Mouse (Mus musculus): ENCODE results near the gene Trim7. TPM values are rescaled to one million over a fixed set of nuclear protein-coding genes. Genes with fewer than 3 reads are reported as not detected.
"Not testable (repeated sequence)": the region's sequence is repeated elsewhere in the genome, so short reads cannot be mapped to it uniquely, and the experiment has no call there.

The Trim7 gene
- total RNA-seq, 2 experiments from 2014 or later, result 48.2 to 49.7 TPM

DNA sequence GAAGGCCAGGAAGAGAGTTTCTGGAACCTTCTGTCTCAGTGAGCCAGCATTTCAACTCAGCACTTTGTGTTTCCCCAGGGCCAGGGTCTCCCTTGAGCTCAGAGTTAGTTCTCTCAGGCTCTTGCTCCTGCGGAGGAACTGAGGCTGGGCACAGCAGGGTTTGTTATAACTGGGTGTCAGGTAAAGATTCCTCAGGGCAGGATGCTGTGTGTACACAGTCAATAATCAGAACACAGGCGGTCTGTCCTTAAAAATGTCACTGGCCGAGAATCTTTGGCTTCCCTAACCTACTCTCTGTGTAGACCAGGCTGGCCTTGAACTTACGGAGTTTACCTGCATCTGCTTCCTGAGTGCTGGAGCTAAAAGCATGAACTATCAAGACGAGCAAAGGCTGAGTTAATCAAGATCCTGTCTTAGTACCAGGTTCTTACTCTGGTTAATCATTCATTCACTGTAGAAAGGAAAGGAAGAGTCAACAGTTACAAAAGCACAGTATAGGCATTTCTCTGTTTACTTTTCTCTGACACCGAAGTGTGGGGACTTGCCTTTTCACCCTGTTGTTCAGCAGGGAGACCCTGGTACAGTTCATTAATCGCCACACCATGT is 46.9 kb downstream of the Trim7 start:
- intact Hi-C loops (cut with DNase I), result loop anchor here (10.0 kb wide), 2 partner anchors 332 to 382 kb away; partner anchors contain the start of gene Zfp62
- DNase-seq, result no peak

DNA sequence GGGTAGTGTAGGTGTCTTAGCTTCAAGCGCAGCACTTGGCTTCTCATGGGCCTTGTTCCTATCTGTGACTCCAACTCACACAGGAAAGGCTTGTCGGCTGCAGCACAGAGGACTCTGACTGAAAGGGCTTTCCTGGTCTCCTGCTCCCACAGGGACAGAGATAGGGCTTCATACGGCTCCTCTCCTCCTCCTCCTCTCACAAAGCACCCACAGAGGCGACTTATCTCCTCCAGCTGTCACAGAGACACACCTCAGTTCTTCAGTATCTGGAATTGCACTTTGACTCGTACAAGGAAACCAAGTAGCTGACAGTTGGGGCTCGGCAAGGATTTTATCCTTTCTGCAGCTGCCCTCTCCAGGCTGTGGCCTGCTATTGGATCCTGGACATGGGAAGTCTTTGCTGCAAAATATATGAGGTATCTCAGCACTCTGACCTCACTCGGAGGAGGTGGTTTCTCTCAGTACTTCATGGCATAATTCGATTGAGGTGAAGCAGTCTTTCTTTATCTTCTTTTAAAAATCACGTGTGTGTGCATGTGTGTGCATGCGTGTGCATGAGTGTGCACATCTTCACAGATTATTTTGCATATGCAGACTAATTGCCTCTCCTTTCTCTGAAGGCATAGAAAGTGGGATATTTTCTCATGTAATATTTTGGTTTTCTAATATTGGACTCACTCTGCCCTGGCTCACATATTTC is 47.8 kb downstream of the Trim7 start:
- no peak for DNase-seq
- intact Hi-C loops (cut with DNase I), result loop anchor here (10.0 kb wide), 2 partner anchors 331 to 381 kb away; partner anchors contain the start of gene Zfp62

DNA sequence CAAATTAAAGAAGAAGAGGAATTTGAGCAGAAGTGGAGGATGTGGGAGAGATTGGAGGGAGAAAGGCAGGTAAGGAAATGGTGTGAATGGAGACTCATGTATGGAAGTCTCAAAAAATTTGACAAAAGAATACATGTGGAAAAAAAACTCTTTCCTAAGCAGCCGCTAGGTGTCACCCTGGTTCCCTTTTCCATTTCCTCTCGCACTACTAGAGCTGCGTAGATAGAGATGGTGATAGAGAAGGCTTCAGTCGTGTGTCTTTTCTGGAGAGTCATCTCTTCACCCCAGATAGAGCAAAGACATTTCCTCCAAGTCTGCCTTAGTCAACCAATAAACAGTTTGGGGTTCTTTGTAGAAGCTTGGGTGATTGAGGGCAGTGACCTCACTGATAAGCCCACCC is 48.5 kb downstream of the Trim7 start:
- no peak for DNase-seq
- intact Hi-C loops (cut with DNase I), result loop anchor here (10.0 kb wide), 2 partner anchors 330 to 380 kb away; partner anchors contain the start of gene Zfp62

DNA sequence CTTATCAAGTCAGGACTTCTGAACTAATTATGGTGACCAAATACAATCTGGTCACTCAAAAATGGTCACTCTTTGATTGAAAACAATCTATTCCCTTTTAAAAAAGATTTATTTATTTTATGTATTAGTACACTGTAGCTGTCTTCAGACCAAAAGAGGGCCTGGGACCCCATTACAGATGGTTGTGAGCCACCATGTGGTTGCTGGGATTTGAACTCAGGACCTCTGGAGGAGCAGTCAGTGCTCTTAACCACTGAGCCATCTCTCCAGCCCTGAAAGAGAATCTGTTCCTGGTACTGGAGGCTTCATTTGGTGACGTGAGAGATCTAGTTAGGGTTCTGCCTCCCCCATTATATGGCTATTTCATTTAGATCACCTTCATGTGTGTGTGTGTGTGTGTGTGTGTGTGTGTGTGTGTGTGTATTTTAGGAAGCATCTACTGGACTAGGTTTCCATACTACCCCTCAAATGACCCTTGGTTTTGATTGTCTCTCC is 49.5 kb downstream of the Trim7 start:
- not testable (repeated sequence) for DNase-seq
- intact Hi-C loops (cut with DNase I), result loop anchor here (1.0 to 10.0 kb wide), 3 partner anchors 228 to 379 kb away; partner anchors contain the start of gene Zfp62

DNA sequence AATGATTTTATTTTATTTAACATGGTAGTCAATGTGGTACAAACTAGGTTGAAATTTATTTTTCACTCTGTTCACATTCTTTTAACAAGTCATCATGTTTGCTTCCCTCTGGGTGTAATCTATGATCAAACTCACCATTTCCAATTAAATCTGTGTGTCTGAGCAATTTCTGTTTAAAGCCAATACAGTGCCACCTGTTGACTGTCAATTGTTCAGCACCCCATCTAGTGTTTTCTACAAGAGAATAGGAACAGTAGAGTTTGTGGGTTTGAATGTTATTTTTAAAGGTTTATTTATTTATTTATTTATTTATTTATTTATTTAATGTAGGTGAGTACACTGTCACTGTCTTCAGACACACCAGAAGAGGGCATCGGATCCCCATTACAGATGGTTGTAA is 50.7 kb downstream of the Trim7 start:
- intact Hi-C loops (cut with DNase I), result loop anchor here (10.0 kb wide), 2 partner anchors 328 to 378 kb away; partner anchors contain the start of gene Zfp62

DNA sequence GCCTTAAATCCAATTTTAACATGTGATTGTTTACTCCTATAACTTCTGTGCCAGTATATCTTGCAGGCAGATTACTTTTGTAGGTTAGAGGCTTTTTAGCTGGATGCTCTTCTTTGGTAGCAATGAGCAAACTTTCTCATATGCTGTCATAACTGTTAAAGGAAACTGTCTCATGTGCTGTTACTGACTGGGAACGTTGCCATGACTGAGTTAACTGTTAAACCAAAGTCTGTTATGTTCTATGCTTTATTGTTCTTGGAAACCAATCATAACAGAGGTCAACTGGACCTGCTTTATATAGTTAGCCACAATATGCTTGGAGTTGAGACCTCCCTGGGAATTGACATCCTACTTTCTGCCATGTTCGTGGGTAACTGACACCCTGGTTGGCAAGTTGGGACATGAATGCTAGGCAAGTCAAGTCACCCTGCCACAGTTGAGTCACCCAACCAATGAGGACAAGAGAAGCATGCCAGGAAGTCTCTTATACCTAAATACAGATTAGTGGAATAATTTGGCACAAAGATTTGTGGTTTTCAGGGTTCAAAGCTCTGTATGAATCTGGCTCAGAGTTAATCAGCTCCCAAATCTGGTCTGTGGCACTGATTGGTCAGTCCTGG is 73.0 kb downstream of the Trim7 start:
- intact Hi-C loops (cut with DNase I), result no loop called here
- no peak for DNase-seq

More for the DNA sequence above, 50.7 kb downstream of the Trim7 start:
- no peak for DNase-seq

DNA sequence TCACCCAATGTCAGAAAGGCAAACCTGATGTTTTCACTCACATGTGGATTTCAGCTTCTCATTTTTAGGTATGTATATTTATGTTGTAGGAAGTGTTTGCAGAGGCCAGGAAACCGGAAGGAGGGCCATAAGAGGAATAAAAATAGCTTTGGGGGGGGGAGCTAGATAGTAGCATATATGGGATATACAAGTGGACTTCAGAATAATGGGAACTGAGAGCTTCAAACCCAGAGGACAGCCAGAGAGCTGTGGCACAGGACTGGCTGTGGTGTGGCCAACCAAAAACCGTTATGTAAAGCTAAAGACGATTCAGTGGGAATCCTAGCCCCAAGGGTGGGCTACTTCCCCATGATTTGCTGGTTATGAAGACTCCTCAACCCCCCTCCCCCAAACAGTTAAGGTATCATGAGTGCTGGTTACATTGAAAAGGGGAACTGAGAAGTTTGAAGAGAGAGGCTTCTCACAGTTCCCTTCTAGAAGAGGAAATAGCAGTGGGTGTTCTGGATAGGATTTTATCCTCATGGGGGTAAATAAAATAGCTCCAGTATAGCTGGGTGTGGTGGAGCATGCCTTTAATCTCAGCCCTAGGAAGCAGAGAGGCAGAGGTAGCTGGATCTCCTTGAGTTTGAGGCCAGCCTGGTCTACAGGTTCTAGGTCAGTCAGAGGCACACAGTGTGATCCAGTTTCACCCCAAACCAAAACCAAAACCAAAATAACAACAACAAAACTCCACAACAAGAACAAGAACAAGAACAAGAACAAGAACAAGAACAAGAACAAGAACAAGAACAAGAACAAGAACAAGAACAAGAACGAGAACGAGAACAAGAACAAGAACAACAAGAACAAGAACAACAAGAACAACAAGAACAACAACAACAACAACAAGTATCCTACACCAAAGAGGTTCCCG is 75.0 kb downstream of the Trim7 start:
- intact Hi-C loops (cut with DNase I); DNase-seq: not testable (repeated sequence)

DNA sequence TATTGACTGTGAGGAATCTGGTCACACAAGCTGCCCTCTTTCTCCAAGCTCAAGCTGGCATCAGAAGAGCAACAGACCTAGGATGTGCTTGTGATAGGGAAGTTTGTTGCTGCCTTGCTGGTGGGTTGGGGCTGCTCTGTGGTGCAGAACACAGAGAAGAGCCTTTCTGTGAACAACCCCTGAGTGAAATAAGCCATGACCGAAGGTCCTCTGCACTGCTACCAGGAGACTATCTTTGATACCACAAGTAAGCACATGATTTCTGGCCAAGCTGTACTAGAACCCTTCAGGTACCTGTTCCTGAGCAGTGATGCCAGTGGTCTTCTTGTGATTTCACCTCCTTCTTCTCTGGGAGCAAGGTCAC is 75.6 kb downstream of the Trim7 start:
- DNase-seq; intact Hi-C loops (cut with DNase I): not testable (repeated sequence)

Other genes with a start within 250 kb of the Trim7 start
- 100 to 1,000 TPM; 299 to 361 TPM for gene Rack1, start 25.8 kb upstream of the Trim7 start, total RNA-seq (2021)
- 10 to 100 TPM; 17.2 to 22.6 TPM for gene Trim41, start 8.8 kb upstream of the Trim7 start, total RNA-seq (2021)
- gene Gm12184, start 515 bp downstream of the Trim7 start, total RNA-seq (2021), result under 1 TPM; 0.61 to 0.91 TPM
- gene Irgm1, start 45.5 kb downstream of the Trim7 start, total RNA-seq (2021), result 10 to 100 TPM in 1 of 2 experiments, 1 to 10 TPM in 1; 8.7 to 11.3 TPM
- gene Gm5431, start 76.1 kb downstream of the Trim7 start, total RNA-seq (2021), result under 1 TPM; 0.25 to 0.28 TPM
- under 1 TPM; 0.41 to 0.44 TPM for gene Psme2b, start 120.0 kb downstream of the Trim7 start, total RNA-seq (2021)
- gene Olfr56, start 152.7 kb downstream of the Trim7 start, total RNA-seq (2021), result not detected
- gene 9930111J21Rik1, start 153.3 kb downstream of the Trim7 start, total RNA-seq (2021), result 1 to 10 TPM; 1.2 TPM
- gene Gm12185, start 166.1 kb downstream of the Trim7 start, total RNA-seq (2021), result under 1 TPM; 0.26 to 0.27 TPM
- gene Tgtp1, start 168.0 kb downstream of the Trim7 start, total RNA-seq (2021), result 1 to 10 TPM in 1 of 2 experiments, under 1 TPM in 1; 0.33 to 1.2 TPM
- gene 9930111J21Rik2, start 225.1 kb downstream of the Trim7 start, total RNA-seq (2021), result 1 to 10 TPM; 1.6 to 1.7 TPM
- gene Tgtp2, start 238.1 kb downstream of the Trim7 start, total RNA-seq (2021), result 1 to 10 TPM in 1 of 2 experiments, under 1 TPM in 1; 0.33 to 1.1 TPM

Measured in gastrocnemius, postnatal 36 days (tissue).